Mouse (Mus musculus): ENCODE results near the gene Atmin.
A peak's percentile ranks its signal among the peaks of the same experiment; 100 is the strongest.

Atmin gene

GRCm38 (mm10) chr8:116951369-116951768, 8.2 kb downstream of the Atmin start:
- no peak for DNase-seq (ENCODE audit: low read depth, low spot score)

- no peak for DNase-seq (ENCODE audit: low read depth, low spot score)
Measured at GRCm38 (mm10) chr8:116951778-116952177, 8.6 kb downstream of the Atmin start.

GRCm38 (mm10) chr8:116952428-116952827, 9.2 kb downstream of the Atmin start:
- no peak for DNase-seq (ENCODE audit: low read depth, low spot score)

GRCm38 (mm10) chr8:116954415-116954814, 11.2 kb downstream of the Atmin start:
- no peak for DNase-seq (ENCODE audit: low read depth, low spot score)

- DNase-seq (ENCODE audit: low read depth, low spot score): no peak
Measured at GRCm38 (mm10) chr8:116969531-116969930, 26.3 kb downstream of the Atmin start.

GRCm38 (mm10) chr8:116975066-116975465, 31.9 kb downstream of the Atmin start:
- no peak for DNase-seq (ENCODE audit: low read depth, low spot score)

- DNase-seq (ENCODE audit: low read depth, low spot score): no peak
Measured at GRCm38 (mm10) chr8:116975606-116976005, 32.4 kb downstream of the Atmin start.

GRCm38 (mm10) chr8:116978052-116978451, 34.9 kb downstream of the Atmin start:
- no peak for DNase-seq (ENCODE audit: low read depth, low spot score)

- peak; percentile 94 for DNase-seq (ENCODE audit: low read depth, low spot score)
Measured at GRCm38 (mm10) chr8:116978631-116979256, 35.6 kb downstream of the Atmin start, which contains the start of gene 1700030J22Rik. Gene 1700030J22Rik (minus strand): TSS chr8:116978959.

- no peak for DNase-seq (ENCODE audit: low read depth, low spot score)
Measured at GRCm38 (mm10) chr8:116980117-116980516, 36.9 kb downstream of the Atmin start.

GRCm38 (mm10) chr8:116989842-116990241, 46.6 kb downstream of the Atmin start:
- no peak for DNase-seq (ENCODE audit: low read depth, low spot score)

GRCm38 (mm10) chr8:116991241-116991640, 48.0 kb downstream of the Atmin start:
- no peak for DNase-seq (ENCODE audit: low read depth, low spot score)

- no peak for DNase-seq (ENCODE audit: low read depth, low spot score)
Measured at GRCm38 (mm10) chr8:116992176-116992971, 49.2 kb downstream of the Atmin start.

- DNase-seq (ENCODE audit: low read depth, low spot score): peak; percentile 93
Measured at GRCm38 (mm10) chr8:116993095-116993867, 50.1 kb downstream of the Atmin start, which contains the start of gene Gcsh. Gene Gcsh (minus strand): TSS chr8:116993537.

- no peak for DNase-seq (ENCODE audit: low read depth, low spot score)
Measured at GRCm38 (mm10) chr8:116994016-116994716, 51.0 kb downstream of the Atmin start.
